Mouse (Mus musculus) erythroblast, embryonic 14.5 days (primary cell): Measurements from ENCODE around the gene Tchhl1.

Experiments
- GATA1 ChIP-seq: IDR thresholded peaks from 2 replicates; pipeline ENCODE4 v1.6.1; 2012; ENCODE audit warnings: low read length, inconsistent platforms, mixed read lengths
- TAL1 ChIP-seq: IDR thresholded peaks from 3 replicates; pipeline ENCODE4 v1.6.1; 2012; ENCODE audit warnings: low read length, inconsistent platforms, mixed read lengths

GRCm38 (mm10) chr3:93485611-93486010 is 17.1 kb downstream of the Tchhl1 start:
- TF ChIP-seq TAL1 (no peak), GATA1 (no peak)
